Mouse (Mus musculus): ENCODE measurements around the gene R3hdm4.

- TF ChIP-seq CTCF (IDR thresholded peaks at IDR 0.05) (no peak), POLR2A (IDR thresholded peaks at IDR 0.05; ENCODE audit: insufficient read depth, low read depth, low read length) (no peak), EP300 (IDR thresholded peaks at IDR 0.05; ENCODE audit: insufficient read depth, low read depth, low read length) (no peak)
Measured at GRCm38 (mm10) chr10:79943471-79943901, 22.5 kb upstream of the R3hdm4 start.

All from heart, adult 2 months (tissue).